Mouse (Mus musculus) liver, embryonic 14.5 days (tissue): Measurements from ENCODE around the gene Snai1. TPM values are rescaled to one million over a fixed set of nuclear protein-coding genes. Genes with fewer than 3 reads are reported as not detected.

Source experiments
- ATAC-seq: fragments of 200-750 bp; cut with Nextera tagmentation; 2 replicates; pipeline ENCODE4 v1.8.0; 2017; ENCODE audit warnings: moderate number of reproducible peaks, mild to moderate bottlenecking, moderate library complexity; ENCODE audit not compliant: insufficient read depth
- DNase-seq, 3 experiments: peaks; one replicate each; pipeline ENCODE4 v3.0.0-alpha.2; 2012 to 2013; ENCODE audit warnings: low read depth in 3 of 3, low spot score in 3 of 3
- H3K27ac ChIP-seq: fragments of 300-500 bp; sonication (generic); 2 replicates; pipeline ENCODE4 v1.5.1; 2014; ENCODE audit warnings: moderate library complexity, mild to moderate bottlenecking, control low read depth, inconsistent platforms
- H3K27me3 ChIP-seq: fragments of 300-500 bp; sonication (generic); 2 replicates; pipeline ENCODE4 v1.6.1; 2014; ENCODE audit warnings: mild to moderate bottlenecking, low read length, moderate library complexity; ENCODE audit not compliant: control insufficient read depth, insufficient read depth
- H3K36me3 ChIP-seq: fragments of 300-500 bp; sonication (generic); replicated peaks from 2 replicates; pipeline ENCODE4 v1.6.1; 2014; ENCODE audit warnings: low read depth; ENCODE audit not compliant: control insufficient read depth, insufficient read depth
- H3K4me1 ChIP-seq, 2 experiments: fragments of 200-500 bp in 1 of 2; fragments of 300-500 bp in 1 of 2; sonication (generic) in 1 of 2; replicated peaks; 2 replicates each; pipeline ENCODE4 v1.6.1; 2012 to 2014; ENCODE audit warnings: antibody characterized with exemption in 1 of 2, inconsistent platforms in 1 of 2, low read length in 1 of 2; ENCODE audit not compliant: control insufficient read depth in 2 of 2, insufficient read depth in 2 of 2
- H3K4me2 ChIP-seq: fragments of 300-500 bp; sonication (generic); 2 replicates; pipeline ENCODE4 v1.6.1; 2014; ENCODE audit warnings: low read depth, mild to moderate bottlenecking, control low read depth, moderate library complexity
- H3K4me3 ChIP-seq, 2 experiments: fragments of 200-500 bp in 1 of 2; fragments of 300-500 bp in 1 of 2; sonication (generic) in 1 of 2; 2 replicates each; pipeline ENCODE4 v1.5.1; 2012 to 2014; ENCODE audit warnings: low read depth in 2 of 2, low read length in 2 of 2, mild to moderate bottlenecking in 2 of 2, control low read depth in 1 of 2, inconsistent platforms in 1 of 2, moderate library complexity in 1 of 2; ENCODE audit not compliant: insufficient read depth in 1 of 2
- H3K9ac ChIP-seq: fragments of 300-500 bp; sonication (generic); replicated peaks from 2 replicates; pipeline ENCODE4 v1.6.1; 2014; ENCODE audit warnings: mild to moderate bottlenecking, control low read depth, moderate library complexity
- H3K9me3 ChIP-seq: fragments of 300-500 bp; sonication (generic); 2 replicates; pipeline ENCODE4 v1.6.1; 2016; ENCODE audit warnings: low read length, mixed read lengths; ENCODE audit not compliant: control insufficient read depth
- CTCF ChIP-seq: IDR thresholded peaks from 2 replicates; pipeline ENCODE4 v1.5.1; 2016; ENCODE audit warnings: antibody characterized with exemption, low read depth, control low read depth
- EP300 ChIP-seq: IDR thresholded peaks from 2 replicates; pipeline ENCODE4 v1.6.1; 2016; ENCODE audit warnings: antibody characterized with exemption, low read depth
- WGBS: fragments of 180-500 bp; shearing (Covaris S2); extraction: QIAGEN DNeasy Blood & Tissue Kit; methylation state at CpG from one replicate; pipeline ENCODE4 v1.1.7; 2014; ENCODE audit not compliant: insufficient replicate concordance; 5-methylcytosine and 5-hydroxymethylcytosine counted together
- polyA plus RNA-seq, 2 experiments: library from polyadenylated mRNA; depleted of rRNA in 1 of 2; stranded (reverse) in 1 of 2; unstranded in 1 of 2; fragments of >200 nt; fragmentation: Nextera tagmentation in 1 of 2; extraction: Ambion mirVana in 1 of 2; gene quantifications; 2 replicates each; pipeline versions ENCODE4 v1.2.1 to v1.2.3; 2012 to 2014

Gene Snai1
- polyA plus RNA-seq, 2 experiments = 1.1 to 2.2 TPM

- Histone ChIP-seq H3K27me3 (peaks cover 11% of the 10 kb centered on the region), H3K4me1 (peaks cover 0 to 8% of the 10 kb centered on the region in 2 experiments; a peak in 2 of 4 replicates), H3K4me3 (no peak overlapping the region), H3K9me3 (no peaks in the 10 kb centered on the region), H3K4me2 (no peak overlapping the region), H3K36me3 (no peaks in the 10 kb centered on the region), H3K9ac (no peak overlapping the region), H3K27ac (no peak overlapping the region)
- ATAC-seq (no peak), DNase-seq (no peak)
- TF ChIP-seq EP300 (no peak), CTCF (no peak)
- WGBS = 32% methylated on average over 8 of the region's 8 CpGs
Observed at GRCm38 (mm10) chr2:167562101-167562500, 24.1 kb downstream of the Snai1 start.

GRCm38 (mm10) chr2:167563035-167563434, 25.0 kb downstream of the Snai1 start:
- 45% methylated on average over 5 of the region's 5 CpGs for WGBS
- Histone ChIP-seq H3K9ac (no peak overlapping the region), H3K4me1 (peaks cover 0 to 8% of the 10 kb centered on the region in 2 experiments; a peak in 2 of 4 replicates), H3K4me3 (no peak overlapping the region), H3K9me3 (no peaks in the 10 kb centered on the region), H3K27ac (no peak overlapping the region), H3K27me3 (peaks cover 11% of the 10 kb centered on the region), H3K4me2 (no peak overlapping the region), H3K36me3 (no peaks in the 10 kb centered on the region)
- DNase-seq (no peak), ATAC-seq (no peak)
- no peak for TF ChIP-seq EP300
- TF ChIP-seq CTCF = no peak

GRCm38 (mm10) chr2:167563703-167564102, 25.7 kb downstream of the Snai1 start:
- Histone ChIP-seq H3K9ac (no peak overlapping the region), H3K9me3 (no peaks in the 10 kb centered on the region), H3K4me3 (no peak overlapping the region), H3K4me1 (peaks cover 0 to 8% of the 10 kb centered on the region in 2 experiments; a peak in 2 of 4 replicates), H3K27ac (no peak overlapping the region), H3K36me3 (no peaks in the 10 kb centered on the region), H3K4me2 (no peak overlapping the region), H3K27me3 (peaks cover 11% of the 10 kb centered on the region)
- ATAC-seq = no peak
- no peak for DNase-seq
- TF ChIP-seq EP300 (no peak), CTCF (no peak)
- WGBS = 58% methylated on average over 12 of the region's 12 CpGs

- Histone ChIP-seq H3K27ac (no peak overlapping the region), H3K36me3 (no peaks in the 10 kb centered on the region), H3K4me3 (no peak overlapping the region), H3K27me3 (peaks cover 6% of the 10 kb centered on the region), H3K4me2 (peak overlapping the region; percentile 38; the same call in 1 of the 2 replicates), H3K9me3 (no peaks in the 10 kb centered on the region), H3K4me1 (peaks cover 0 to 8% of the 10 kb centered on the region in 2 experiments; a peak in 2 of 4 replicates), H3K9ac (no peak overlapping the region)
- TF ChIP-seq CTCF (no peak), EP300 (no peak)
- WGBS = 65% methylated on average over 13 of the region's 13 CpGs
- ATAC-seq = peak; percentile 80
- no peak for DNase-seq
Observed at GRCm38 (mm10) chr2:167564551-167565311, 26.7 kb downstream of the Snai1 start.

- DNase-seq = no peak
- peak overlapping the region; percentile 38 for H3K4me2 ChIP-seq
- TF ChIP-seq EP300 = no peak
- TF ChIP-seq CTCF = no peak
- H3K36me3 ChIP-seq = no peaks in the 10 kb centered on the region
- ATAC-seq = peak; percentile 66; the same call in 1 of the 2 replicates
- H3K27me3 ChIP-seq = peaks cover under 1% of the 10 kb centered on the region; the same call in 1 of the 2 replicates
- H3K27ac ChIP-seq = no peak overlapping the region
- H3K4me1 ChIP-seq = peaks cover 0 to 8% of the 10 kb centered on the region in 2 experiments; a peak in 2 of 4 replicates
- no peaks in the 10 kb centered on the region for H3K9me3 ChIP-seq
- 53% methylated on average over 3 of the region's 3 CpGs for WGBS
- H3K4me3 ChIP-seq = no peak overlapping the region; a peak in 1 of 4 replicates
- no peak overlapping the region for H3K9ac ChIP-seq
Observed at GRCm38 (mm10) chr2:167565312-167565656, 27.3 kb downstream of the Snai1 start.
